Mouse (Mus musculus) intestine, embryonic 16.5 days (tissue): ENCODE data around the gene Chuk. TPM values are rescaled to one million over a fixed set of nuclear protein-coding genes. Genes with fewer than 3 reads are reported as not detected.
"Not testable (repeated sequence)": the region's sequence is repeated elsewhere in the genome, so short reads cannot be mapped to it uniquely, and the experiment has no call there.

Experiments used
- ATAC-seq: fragments of 200-750 bp; cut with Nextera tagmentation; 2 replicates; pipeline ENCODE4 v1.8.0; 2017; ENCODE audit warnings: moderate TSS enrichment, moderate library complexity
- H3K27ac ChIP-seq: fragments of 300-500 bp; sonication (generic); 2 replicates; pipeline ENCODE4 v1.5.1; 2014; ENCODE audit warnings: mild to moderate bottlenecking, low read length
- H3K27me3 ChIP-seq: fragments of 300-500 bp; sonication (generic); replicated peaks from 2 replicates; pipeline ENCODE4 v1.6.1; 2014; ENCODE audit warnings: low read length, control low read depth, mixed read lengths; ENCODE audit not compliant: control insufficient read depth, insufficient read depth
- H3K36me3 ChIP-seq: fragments of 300-500 bp; sonication (generic); 2 replicates; pipeline ENCODE4 v1.6.1; 2014; ENCODE audit warnings: low read length, control low read depth; ENCODE audit not compliant: control insufficient read depth, insufficient read depth
- H3K4me1 ChIP-seq: fragments of 300-500 bp; sonication (generic); 2 replicates; pipeline ENCODE4 v1.6.1; 2014; ENCODE audit warnings: low read length, control low read depth, mixed read lengths; ENCODE audit not compliant: control insufficient read depth, insufficient read depth
- H3K4me2 ChIP-seq: fragments of 300-500 bp; sonication (generic); 2 replicates; pipeline ENCODE4 v1.6.1; 2014; ENCODE audit warnings: low read depth, low read length, control low read depth
- H3K4me3 ChIP-seq: fragments of 300-500 bp; sonication (generic); 2 replicates; pipeline ENCODE4 v1.5.1; 2014; ENCODE audit warnings: mild to moderate bottlenecking, low read length
- H3K9ac ChIP-seq: fragments of 300-500 bp; sonication (generic); 2 replicates; pipeline ENCODE4 v1.6.1; 2014; ENCODE audit warnings: low read depth, low read length
- H3K9me3 ChIP-seq: fragments of 300-500 bp; sonication (generic); 2 replicates; pipeline ENCODE4 v1.6.1; 2016; ENCODE audit warnings: low read length, control low read depth; ENCODE audit not compliant: control insufficient read depth
- WGBS: fragments of 180-500 bp; shearing (Covaris S2); extraction: QIAGEN DNeasy Blood & Tissue Kit; methylation state at CpG from one replicate; pipeline ENCODE4 v1.1.7; 2014; 5-methylcytosine and 5-hydroxymethylcytosine counted together
- polyA plus RNA-seq: library from polyadenylated mRNA; unstranded; fragments of >200 nt; fragmentation: Nextera tagmentation; extraction: Ambion mirVana; gene quantifications from 2 replicates; pipeline ENCODE4 v1.2.1, GENCODE M21; 2015

Chuk gene
- polyA plus RNA-seq, 1 experiment from 2014 or later: 40.0 TPM

DNA sequence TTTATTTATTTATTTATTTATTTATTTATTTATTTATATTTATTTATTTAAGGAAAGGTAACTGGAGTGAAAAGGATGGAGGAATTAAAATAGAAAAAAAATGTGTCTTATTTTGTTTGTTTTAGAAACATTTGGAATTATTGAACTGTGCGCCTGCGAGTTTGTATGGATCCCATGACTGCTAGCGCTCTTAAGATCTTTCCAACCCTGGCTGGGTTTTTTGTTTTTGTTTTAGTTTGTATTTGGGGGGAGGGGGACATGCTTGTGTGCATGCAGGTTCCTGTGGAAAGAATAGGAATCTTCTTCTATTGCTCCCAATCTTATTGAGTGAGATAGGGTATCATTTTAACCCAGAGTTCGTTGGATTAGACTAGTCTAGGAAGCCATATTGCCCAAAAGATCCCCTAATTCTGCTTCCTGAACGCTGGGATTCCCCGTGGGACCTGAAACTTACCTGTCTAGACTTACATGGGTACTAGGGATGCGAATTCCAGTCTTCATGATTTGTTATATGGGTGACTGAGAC is 28.7 kb upstream of the Chuk start:
- Histone ChIP-seq H3K27ac (no peak overlapping the region), H3K4me1 (peaks cover 8% of the 10 kb centered on the region), H3K4me2 (peak overlapping the region; percentile 49), H3K36me3 (peaks cover 8% of the 10 kb centered on the region), H3K9ac (peak overlapping the region; percentile 44; the same call in 1 of the 2 replicates), H3K27me3 (no peaks in the 10 kb centered on the region), H3K9me3 (no peaks in the 10 kb centered on the region), H3K4me3 (peak overlapping the region; percentile 35)
- peak; percentile 27 for ATAC-seq
- WGBS: 27% methylated on average over 7 of the region's 7 CpGs

DNA sequence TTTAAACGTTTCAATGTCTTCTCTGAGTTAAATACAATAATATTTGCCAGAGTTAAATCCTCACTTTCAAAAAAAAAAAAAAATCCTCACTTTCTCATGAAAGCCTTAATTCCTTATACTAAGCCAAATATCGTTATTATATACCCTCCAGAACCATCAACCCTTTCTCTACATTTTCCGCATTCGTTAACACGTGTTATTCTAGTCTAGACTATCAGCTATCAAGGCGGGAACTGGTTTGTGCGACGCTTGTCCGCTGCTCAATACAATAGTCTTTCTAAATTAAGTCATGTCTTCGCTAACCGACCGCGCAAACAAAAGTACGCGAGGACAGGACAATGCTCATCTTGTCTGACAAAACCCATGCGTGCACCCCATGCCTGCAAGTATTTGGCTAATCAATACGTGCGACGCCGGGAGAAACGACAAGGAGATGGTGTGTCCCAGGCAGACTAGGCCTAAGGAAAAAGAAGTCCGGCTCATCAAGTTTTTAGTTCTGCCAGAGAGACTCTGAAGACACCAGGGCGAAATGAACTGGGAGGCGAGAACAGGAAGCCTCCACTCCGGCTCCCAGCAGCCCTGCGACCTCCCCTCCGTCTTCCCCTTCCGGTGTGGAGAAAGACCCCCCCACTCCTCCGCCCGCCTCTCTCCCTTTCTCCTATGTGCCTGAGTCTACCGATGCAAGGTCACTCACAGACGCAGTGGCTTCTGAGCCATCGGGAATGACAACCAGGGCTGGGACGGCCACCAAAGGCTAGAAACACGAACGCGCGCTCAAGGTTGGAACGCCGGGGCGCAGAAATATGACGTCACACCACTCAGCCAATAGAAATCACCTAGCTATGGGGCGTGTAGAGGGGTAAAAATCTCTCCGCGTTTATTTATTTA is 28.0 kb upstream of the Chuk start, which contains the start of gene Cwf19l1:
TSS of gene Cwf19l1 (minus strand) at position 805 of the 888 bp plus-strand sequence.
- peaks cover 8% of the 10 kb centered on the region for H3K36me3 ChIP-seq
- ATAC-seq: peak; percentile 94
- WGBS: under 1% methylated on average over 45 of the region's 45 CpGs
- H3K4me3 ChIP-seq: peak within 1 kb of the TSS; percentile 59
- no peaks in the 10 kb centered on the region for H3K27me3 ChIP-seq
- H3K9ac ChIP-seq: peak within 1 kb of the TSS; percentile 75
- peak within 1 kb of the TSS; percentile 65 for H3K4me2 ChIP-seq
- peak within 1 kb of the TSS; percentile 86 for H3K27ac ChIP-seq
- H3K4me1 ChIP-seq: peaks cover 8% of the 10 kb centered on the region
- no peaks in the 10 kb centered on the region for H3K9me3 ChIP-seq

DNA sequence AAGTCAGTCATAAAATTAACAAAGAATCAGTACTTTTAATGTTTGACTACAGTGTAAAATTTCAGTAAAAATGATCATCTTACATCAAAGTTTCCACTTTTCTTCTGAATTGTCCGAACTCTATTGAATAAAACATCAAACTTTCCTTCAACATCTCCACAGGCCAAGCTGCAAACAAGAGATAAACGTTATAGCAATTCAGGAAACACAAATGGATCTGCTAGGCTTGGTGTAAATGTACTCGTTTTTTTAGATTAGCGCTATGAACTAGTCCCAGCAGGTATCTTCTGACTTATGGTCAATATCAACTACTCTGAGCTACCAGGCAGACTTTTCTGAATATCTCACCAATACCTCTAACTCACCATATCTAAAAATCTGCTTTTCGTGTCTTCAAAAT is 25.6 kb upstream of the Chuk start:
- Histone ChIP-seq H3K36me3 (peaks cover 7% of the 10 kb centered on the region; the same call in 1 of the 2 replicates), H3K27ac (no peak overlapping the region), H3K9ac (no peak overlapping the region), H3K4me1 (peaks cover 8% of the 10 kb centered on the region), H3K27me3 (no peaks in the 10 kb centered on the region), H3K4me3 (no peak overlapping the region), H3K4me2 (no peak overlapping the region), H3K9me3 (no peaks in the 10 kb centered on the region)
- 90% methylated on average over 5 of the region's 5 CpGs for WGBS
- no peak for ATAC-seq

DNA sequence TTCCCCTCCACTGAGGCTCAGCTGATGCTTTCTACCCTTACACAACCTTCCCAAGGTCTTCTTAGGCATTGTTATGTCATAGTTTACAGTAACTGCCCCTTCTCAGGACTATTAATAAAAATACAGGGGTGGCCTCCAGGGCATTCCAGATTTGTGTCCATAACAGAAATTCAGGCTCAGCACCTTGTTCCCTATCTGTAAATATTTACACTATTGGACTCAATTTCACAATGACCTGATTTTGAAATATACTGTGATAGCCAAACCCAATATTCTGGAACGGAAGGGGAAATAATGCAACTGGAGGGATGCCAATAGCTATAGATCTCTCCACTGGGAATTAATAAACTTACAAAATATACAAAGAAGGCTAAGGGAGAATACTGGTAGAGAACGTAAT is 21.3 kb upstream of the Chuk start:
- H3K27ac ChIP-seq: peak overlapping the region; percentile 25; the same call in 1 of the 2 replicates
- no peaks in the 10 kb centered on the region for H3K9me3 ChIP-seq
- no peaks in the 10 kb centered on the region for H3K27me3 ChIP-seq
- ATAC-seq: no peak
- H3K4me2 ChIP-seq: no peak overlapping the region
- no peak overlapping the region for H3K4me3 ChIP-seq
- no peak overlapping the region for H3K9ac ChIP-seq
- WGBS: 76% methylated on average over 2 of the region's 2 CpGs
- peaks cover 18% of the 10 kb centered on the region for H3K36me3 ChIP-seq
- H3K4me1 ChIP-seq: no peaks in the 10 kb centered on the region

DNA sequence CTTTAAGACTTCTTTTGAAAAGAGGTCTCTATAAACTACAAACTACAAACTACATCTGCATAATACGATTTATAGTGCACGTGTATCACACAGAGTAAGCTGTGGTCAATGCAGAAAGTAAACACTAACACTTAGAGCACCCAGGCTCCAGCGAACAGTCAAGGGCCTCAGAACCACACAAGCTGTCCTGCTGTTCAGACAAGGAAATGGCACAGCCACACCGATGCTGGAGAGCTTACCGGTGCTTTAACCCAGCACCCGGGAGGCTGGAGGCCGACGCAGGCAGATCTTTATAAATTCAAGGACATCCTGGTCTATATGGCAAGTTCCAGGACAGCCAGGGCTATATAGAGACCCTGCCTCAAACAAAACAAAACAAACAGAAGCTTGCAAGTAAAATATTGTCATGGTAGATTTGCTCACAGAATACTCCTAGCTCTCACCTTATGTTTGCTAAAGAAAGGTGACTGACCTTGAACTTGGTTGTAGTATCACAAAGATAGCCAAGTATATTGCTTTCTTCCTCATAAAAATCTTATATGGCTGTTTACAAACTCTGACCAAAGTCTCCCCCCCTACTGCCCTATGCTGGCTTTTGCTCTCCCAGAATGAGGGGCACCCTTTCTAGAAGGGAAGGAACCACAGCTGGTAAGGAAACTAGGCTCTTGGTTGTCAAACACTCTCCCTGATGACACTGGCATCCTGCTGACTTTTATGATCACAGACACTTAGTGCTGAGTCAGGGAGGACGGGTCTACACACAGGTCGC is 20.6 kb upstream of the Chuk start:
- Histone ChIP-seq H3K4me1 (no peaks in the 10 kb centered on the region), H3K4me3 (no peak overlapping the region), H3K36me3 (peaks cover 22% of the 10 kb centered on the region), H3K27ac (peak overlapping the region; percentile 48; the same call in 1 of the 2 replicates), H3K9me3 (no peaks in the 10 kb centered on the region), H3K27me3 (no peaks in the 10 kb centered on the region), H3K9ac (no peak overlapping the region), H3K4me2 (no peak overlapping the region)
- 71% methylated on average over 10 of the region's 10 CpGs for whole genome bisulfite sequencing
- peak; percentile 82 for ATAC-seq

DNA sequence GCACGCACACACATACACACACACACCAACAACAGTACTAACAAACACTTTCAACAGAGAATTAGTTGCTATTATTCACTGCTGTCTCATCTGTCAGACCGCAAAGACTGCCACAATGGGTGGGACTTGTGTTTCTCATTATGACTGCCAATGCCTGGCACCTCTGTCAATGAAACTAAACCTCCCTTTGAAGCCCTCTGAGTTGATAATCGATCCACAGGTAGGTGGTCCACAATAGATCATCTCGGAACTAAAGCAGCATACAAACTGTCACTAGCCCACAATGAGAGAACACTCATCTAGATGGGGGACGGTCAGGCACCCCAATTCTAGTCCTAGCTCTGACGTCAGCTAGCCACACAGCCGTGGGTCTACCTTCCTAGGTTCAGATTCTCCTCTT is 13.9 kb upstream of the Chuk start:
- ATAC-seq: no peak
- Histone ChIP-seq H3K9me3 (no peaks in the 10 kb centered on the region), H3K9ac (no peak overlapping the region), H3K27me3 (no peaks in the 10 kb centered on the region), H3K36me3 (peaks cover 21% of the 10 kb centered on the region), H3K27ac (no peak overlapping the region), H3K4me1 (no peaks in the 10 kb centered on the region), H3K4me3 (no peak overlapping the region), H3K4me2 (no peak overlapping the region)
- WGBS: 92% methylated on average over 7 of the region's 7 CpGs

DNA sequence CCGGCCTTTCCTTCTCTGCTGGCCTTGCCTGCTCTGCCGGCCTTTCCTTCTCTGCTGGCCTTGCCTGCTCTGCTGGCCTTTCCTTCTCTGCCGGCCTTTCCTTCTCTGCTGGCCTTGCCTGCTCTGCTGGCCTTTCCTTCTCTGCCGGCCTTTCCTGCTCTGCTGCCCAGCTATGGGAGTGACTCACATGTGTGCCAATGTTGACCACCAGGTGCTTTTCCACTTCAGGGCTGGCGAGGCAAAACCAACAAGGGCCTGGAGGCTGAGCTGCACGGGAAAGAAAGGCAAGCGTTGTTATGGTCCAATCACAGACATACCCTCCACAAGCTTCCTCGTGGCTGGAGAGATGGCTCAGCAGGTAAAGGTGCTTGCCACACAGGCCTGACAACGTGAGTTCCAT is 13.4 kb upstream of the Chuk start:
- ATAC-seq: not testable (repeated sequence)
- H3K36me3 ChIP-seq: peaks cover 21% of the 10 kb centered on the region

DNA sequence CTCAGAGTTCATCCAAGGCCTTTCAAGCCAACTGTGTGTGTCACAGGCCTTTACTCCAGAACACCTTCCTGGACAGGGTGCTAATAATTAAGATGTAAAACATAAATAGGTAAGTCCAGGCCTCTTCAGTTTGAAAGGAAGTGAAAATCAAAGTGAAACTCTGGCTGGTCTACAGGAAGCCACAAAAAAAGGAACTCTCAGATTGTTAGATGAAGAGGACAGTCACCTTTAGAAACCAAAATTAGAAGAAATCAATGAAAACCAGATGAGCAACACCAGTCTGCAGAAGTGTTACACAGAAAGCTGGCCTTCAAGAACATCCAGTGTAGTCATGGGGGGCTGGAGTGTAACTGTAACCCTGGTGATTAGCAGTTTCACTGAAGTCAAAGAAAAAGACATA is 10.5 kb upstream of the Chuk start:
- Histone ChIP-seq H3K36me3 (peaks cover 8% of the 10 kb centered on the region; the same call in 1 of the 2 replicates), H3K4me2 (no peak overlapping the region), H3K4me3 (no peak overlapping the region), H3K27me3 (no peaks in the 10 kb centered on the region), H3K9me3 (no peaks in the 10 kb centered on the region), H3K27ac (no peak overlapping the region), H3K9ac (no peak overlapping the region), H3K4me1 (no peaks in the 10 kb centered on the region)
- no peak for ATAC-seq

More for the DNA sequence above, 13.4 kb upstream of the Chuk start:
- not testable (repeated sequence) for H3K27ac ChIP-seq, H3K9me3 ChIP-seq, H3K4me1 ChIP-seq, H3K27me3 ChIP-seq, H3K4me3 ChIP-seq, H3K9ac ChIP-seq, H3K4me2 ChIP-seq
- 88% methylated on average over 7 of the region's 9 CpGs for WGBS

DNA sequence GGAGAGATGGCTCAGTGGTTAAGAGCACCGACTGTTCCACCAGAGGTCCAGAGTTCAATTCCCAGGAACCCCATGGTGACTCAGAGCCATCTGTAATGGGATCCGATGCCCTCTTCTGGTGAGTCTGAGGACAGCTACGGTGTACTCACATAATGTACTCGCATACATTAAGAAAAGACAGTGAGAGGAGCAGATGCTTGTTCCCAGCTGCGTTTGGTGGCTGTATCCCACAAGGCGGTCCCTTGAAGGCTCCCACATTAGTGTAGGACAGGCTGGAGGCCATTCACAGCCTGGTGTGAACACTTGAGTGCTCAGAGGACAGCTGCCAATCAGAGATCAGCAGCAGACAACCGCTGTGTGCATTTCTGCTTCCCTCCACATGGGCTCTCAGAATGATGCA is 4.4 kb upstream of the Chuk start:
- no peak for ATAC-seq
- no peak overlapping the region for H3K4me3 ChIP-seq
- 0 out of 2 replicates have a peak, but pooled peaks cover 3% of the 10 kb centered on the region for H3K4me1 ChIP-seq
- H3K27me3 ChIP-seq: no peaks in the 10 kb centered on the region
- no peak overlapping the region for H3K9ac ChIP-seq
- H3K4me2 ChIP-seq: no peak overlapping the region
- 65% methylated on average over 7 of the region's 7 CpGs for WGBS
- H3K27ac ChIP-seq: no peak overlapping the region
- H3K36me3 ChIP-seq: 0 out of 2 replicates have a peak, but pooled peaks cover 7% of the 10 kb centered on the region
- H3K9me3 ChIP-seq: no peaks in the 10 kb centered on the region
